Mouse (Mus musculus) heart, embryonic 15.5 days (tissue): ENCODE measurements around the gene Plppr3. TPM values are rescaled to one million over a fixed set of nuclear protein-coding genes. Genes with fewer than 3 reads are reported as not detected.

Experiments used
- ATAC-seq: fragments of 200-750 bp; cut with Nextera tagmentation; replicated peaks from 2 replicates; pipeline ENCODE4 v1.8.0; 2017; ENCODE audit warnings: low read depth, moderate TSS enrichment; ENCODE audit not compliant: insufficient number of reproducible peaks, insufficient read depth, low FRiP score
- H3K27ac ChIP-seq: fragments of 300-500 bp; sonication (generic); 2 replicates; pipeline ENCODE4 v1.5.1; 2015; ENCODE audit warnings: mild to moderate bottlenecking, inconsistent platforms
- H3K27me3 ChIP-seq: fragments of 300-500 bp; sonication (generic); 2 replicates; pipeline ENCODE4 v1.6.1; 2015; ENCODE audit warnings: inconsistent platforms
- H3K36me3 ChIP-seq: fragments of 300-500 bp; sonication (generic); 2 replicates; pipeline ENCODE4 v1.6.1; 2015; ENCODE audit warnings: mild to moderate bottlenecking, inconsistent platforms
- H3K4me1 ChIP-seq: fragments of 300-500 bp; sonication (generic); replicated peaks from 2 replicates; pipeline ENCODE4 v1.6.1; 2015; ENCODE audit warnings: inconsistent platforms
- H3K4me2 ChIP-seq: fragments of 300-500 bp; sonication (generic); 2 replicates; pipeline ENCODE4 v1.6.1; 2015; ENCODE audit warnings: inconsistent platforms, mild to moderate bottlenecking, moderate library complexity
- H3K4me3 ChIP-seq: fragments of 300-500 bp; sonication (generic); 2 replicates; pipeline ENCODE4 v1.5.1; 2015; ENCODE audit warnings: mild to moderate bottlenecking, inconsistent platforms
- H3K9ac ChIP-seq: fragments of 300-500 bp; sonication (generic); 2 replicates; pipeline ENCODE4 v1.6.1; 2015; ENCODE audit warnings: mild to moderate bottlenecking, inconsistent platforms
- H3K9me3 ChIP-seq: fragments of 300-500 bp; sonication (generic); replicated peaks from 2 replicates; pipeline ENCODE4 v1.6.1; 2016; ENCODE audit warnings: inconsistent platforms
- WGBS: fragments of 180-500 bp; shearing (Covaris S2); methylation state at CpG from one replicate; pipeline ENCODE4 v1.1.7; 2015; ENCODE audit warnings: mixed read lengths; 5-methylcytosine and 5-hydroxymethylcytosine counted together
- polyA plus RNA-seq: library from polyadenylated mRNA; unstranded; fragments of >200 nt; fragmentation: Nextera tagmentation; extraction: Ambion mirVana; gene quantifications from 2 replicates; pipeline ENCODE4 v1.2.1, GENCODE M21; 2015

Plppr3 gene
- polyA plus RNA-seq, 1 experiment from 2014 or later: 8.6 TPM

- peaks cover 55% of the 10 kb centered on the region for H3K4me1 ChIP-seq
- peaks cover 8% of the 10 kb centered on the region; the same call in 1 of the 2 replicates for H3K36me3 ChIP-seq
- no peak overlapping the region for H3K27ac ChIP-seq
- no peak for ATAC-seq
- no peaks in the 10 kb centered on the region for H3K9me3 ChIP-seq
- 0 out of 2 replicates have a peak overlapping the region, but pooled peaks have one; percentile 1 for H3K4me2 ChIP-seq
- no peak overlapping the region; the same call in 1 of the 2 replicates for H3K9ac ChIP-seq
- WGBS: 63% methylated on average over 7 of the region's 7 CpGs
- H3K4me3 ChIP-seq: no peak overlapping the region
- H3K27me3 ChIP-seq: peaks cover 29% of the 10 kb centered on the region
Measured at GRCm38 (mm10) chr10:79914948-79915596, 40.6 kb upstream of the Plppr3 start.

- no peak for ATAC-seq
- Histone ChIP-seq H3K4me3 (no peak overlapping the region), H3K27ac (peak overlapping the region; percentile 26; the same call in 1 of the 2 replicates), H3K27me3 (peaks cover 22% of the 10 kb centered on the region), H3K4me2 (0 out of 2 replicates have a peak overlapping the region, but pooled peaks have one; percentile 1), H3K36me3 (peaks cover 8% of the 10 kb centered on the region; the same call in 1 of the 2 replicates), H3K4me1 (peaks cover 53% of the 10 kb centered on the region), H3K9ac (no peak overlapping the region; the same call in 1 of the 2 replicates), H3K9me3 (no peaks in the 10 kb centered on the region)
- 58% methylated on average over 11 of the region's 11 CpGs for WGBS
Measured at GRCm38 (mm10) chr10:79914131-79914947, 39.9 kb upstream of the Plppr3 start.

- H3K4me3 ChIP-seq: no peak overlapping the region
- peaks cover 43% of the 10 kb centered on the region for H3K4me1 ChIP-seq
- no peak overlapping the region for H3K9ac ChIP-seq
- 67% methylated on average over 20 of the region's 20 CpGs for WGBS
- no peak overlapping the region for H3K27ac ChIP-seq
- ATAC-seq: no peak
- peaks cover 3% of the 10 kb centered on the region for H3K27me3 ChIP-seq
- H3K9me3 ChIP-seq: no peaks in the 10 kb centered on the region
- H3K4me2 ChIP-seq: no peak overlapping the region
- H3K36me3 ChIP-seq: peaks cover 8% of the 10 kb centered on the region; the same call in 1 of the 2 replicates
Measured at GRCm38 (mm10) chr10:79912412-79912811, 38.0 kb upstream of the Plppr3 start.

- no peak within 1 kb of the TSS for H3K4me2 ChIP-seq
- H3K36me3 ChIP-seq: peaks cover 20% of the 10 kb centered on the region
- no peak for ATAC-seq
- H3K9ac ChIP-seq: no peak within 1 kb of the TSS
- H3K27ac ChIP-seq: no peak within 1 kb of the TSS
- WGBS: 94% methylated on average over 4 of the region's 4 CpGs
- H3K27me3 ChIP-seq: no peaks in the 10 kb centered on the region
- no peaks in the 10 kb centered on the region for H3K9me3 ChIP-seq
- peaks cover 34% of the 10 kb centered on the region for H3K4me1 ChIP-seq
- H3K4me3 ChIP-seq: no peak within 1 kb of the TSS
Measured at GRCm38 (mm10) chr10:79910556-79910955, 36.1 kb upstream of the Plppr3 start, which contains the start of gene Gm26602. TSS of gene Gm26602 (plus strand) at chr10:79910856.

- Histone ChIP-seq H3K27ac (peak overlapping the region; percentile 97), H3K9me3 (no peaks in the 10 kb centered on the region), H3K4me2 (peak overlapping the region; percentile 65), H3K27me3 (no peaks in the 10 kb centered on the region), H3K36me3 (peaks cover 32% of the 10 kb centered on the region), H3K4me3 (peak overlapping the region; percentile 74; the same call in 1 of the 2 replicates), H3K9ac (peak overlapping the region; percentile 18; the same call in 1 of the 2 replicates), H3K4me1 (peaks cover 21% of the 10 kb centered on the region)
- ATAC-seq: no peak
- 24% methylated on average over 14 of the region's 14 CpGs for WGBS
Measured at GRCm38 (mm10) chr10:79909092-79909922, 34.9 kb upstream of the Plppr3 start.

- Histone ChIP-seq H3K9me3 (no peaks in the 10 kb centered on the region), H3K27ac (peak within 1 kb of the TSS; percentile 97), H3K9ac (peak within 1 kb of the TSS; percentile 91), H3K4me2 (peak within 1 kb of the TSS; percentile 65), H3K4me1 (peaks cover 13% of the 10 kb centered on the region), H3K27me3 (no peaks in the 10 kb centered on the region), H3K4me3 (peak within 1 kb of the TSS; percentile 74), H3K36me3 (peaks cover 39% of the 10 kb centered on the region)
- WGBS: 2% methylated on average over 52 of the region's 52 CpGs
- peak; percentile 97 for ATAC-seq
Measured at GRCm38 (mm10) chr10:79908167-79909091, 34.0 kb upstream of the Plppr3 start, which contains the start of gene Med16. TSS of gene Med16 (minus strand) at chr10:79908923.

GRCm38 (mm10) chr10:79907415-79907814 lies 33.0 kb upstream of the Plppr3 start:
- peaks cover 49% of the 10 kb centered on the region for H3K36me3 ChIP-seq
- no peaks in the 10 kb centered on the region for H3K9me3 ChIP-seq
- no peak overlapping the region for H3K4me3 ChIP-seq
- no peak overlapping the region for H3K27ac ChIP-seq
- no peak overlapping the region for H3K9ac ChIP-seq
- no peak for ATAC-seq
- WGBS: 94% methylated on average over 10 of the region's 10 CpGs
- H3K4me2 ChIP-seq: no peak overlapping the region
- H3K27me3 ChIP-seq: no peaks in the 10 kb centered on the region
- peaks cover 10% of the 10 kb centered on the region for H3K4me1 ChIP-seq

- Histone ChIP-seq H3K27ac (no peak overlapping the region), H3K36me3 (peaks cover 53% of the 10 kb centered on the region), H3K4me3 (no peak overlapping the region), H3K9ac (no peak overlapping the region), H3K27me3 (no peaks in the 10 kb centered on the region), H3K9me3 (no peaks in the 10 kb centered on the region), H3K4me2 (no peak overlapping the region), H3K4me1 (peaks cover 10% of the 10 kb centered on the region)
- WGBS: 94% methylated on average over 9 of the region's 9 CpGs
- ATAC-seq: no peak
Measured at GRCm38 (mm10) chr10:79906712-79907111, 32.3 kb upstream of the Plppr3 start.

GRCm38 (mm10) chr10:79900951-79901410 lies 26.5 kb upstream of the Plppr3 start:
- Histone ChIP-seq H3K27ac (no peak overlapping the region), H3K9me3 (no peaks in the 10 kb centered on the region)

More at GRCm38 (mm10) chr10:79900951-79901410, 26.5 kb upstream of the Plppr3 start:
- H3K27me3 ChIP-seq: no peaks in the 10 kb centered on the region
- H3K4me1 ChIP-seq: no peaks in the 10 kb centered on the region
- no peak for ATAC-seq
- no peak overlapping the region for H3K4me2 ChIP-seq
- WGBS: 52% methylated on average over 2 of the region's 2 CpGs
- H3K9ac ChIP-seq: no peak overlapping the region
- peaks cover 70% of the 10 kb centered on the region for H3K36me3 ChIP-seq
- no peak overlapping the region for H3K4me3 ChIP-seq
